Mouse (Mus musculus) CH12.LX (cell line): ENCODE data around the gene Hist2h4. TPM values are rescaled to one million over a fixed set of nuclear protein-coding genes. Genes with fewer than 3 reads are reported as not detected.
A peak's percentile ranks its signal among the peaks of the same experiment; 100 is the strongest.

Experiments
- DNase-seq: peaks from one replicate; pipeline ENCODE4 v3.0.0-alpha.2; 2013; ENCODE audit errors: extremely low read depth
- H3K27ac ChIP-seq: 2 replicates; pipeline ENCODE4 v1.5.1; 2012; ENCODE audit warnings: low read depth, mild to moderate bottlenecking, control low read depth, moderate library complexity; ENCODE audit not compliant: insufficient read depth
- H3K27me3 ChIP-seq: replicated peaks from 2 replicates; pipeline ENCODE3; 2012; ENCODE audit warnings: inconsistent platforms
- H3K36me3 ChIP-seq, 2 experiments: replicated peaks in 1 of 2; 2 replicates each; pipeline versions ENCODE3 to v1.6.1; 2012; ENCODE audit warnings: inconsistent platforms in 1 of 2, low read length in 1 of 2, mild to moderate bottlenecking in 1 of 2, mixed read lengths in 1 of 2, moderate library complexity in 1 of 2; ENCODE audit not compliant: control insufficient read depth in 1 of 2, insufficient read depth in 1 of 2
- H3K4me1 ChIP-seq, 2 experiments: 2 replicates each; pipeline ENCODE4 v1.6.1; 2012; ENCODE audit warnings: inconsistent platforms in 1 of 2, moderate library complexity in 1 of 2; ENCODE audit not compliant: insufficient read depth in 2 of 2, control insufficient read depth in 1 of 2
- H3K4me2 ChIP-seq: 2 replicates; pipeline ENCODE4 v1.6.1; 2012; ENCODE audit warnings: low read depth, mild to moderate bottlenecking, control low read depth; ENCODE audit not compliant: poor library complexity, insufficient read depth, severe bottlenecking
- H3K4me3 ChIP-seq, 3 experiments: fragments of 150-350 bp in 1 of 3; sonication (generic) in 1 of 3; replicated peaks in 1 of 3; 2 replicates each; pipeline versions ENCODE3 to v1.5.1; 2011 to 2012; ENCODE audit warnings: low read depth in 2 of 3, low read length in 2 of 3, mild to moderate bottlenecking in 2 of 3, moderate library complexity in 2 of 3, control low read depth in 1 of 3, improper control_type of control experiment in 1 of 3, inconsistent platforms in 1 of 3, mixed read lengths in 1 of 3; ENCODE audit not compliant: poor library complexity in 1 of 3
- H3K79me2 ChIP-seq: replicated peaks from 2 replicates; pipeline ENCODE4 v1.6.1; 2012; ENCODE audit warnings: mild to moderate bottlenecking, moderate library complexity; ENCODE audit not compliant: control insufficient read depth, poor library complexity, insufficient read depth, severe bottlenecking; ENCODE audit errors: extremely low read depth
- H3K9ac ChIP-seq: 2 replicates; pipeline ENCODE4 v1.6.1; 2012; ENCODE audit warnings: low read depth, mild to moderate bottlenecking, control low read depth, moderate library complexity; ENCODE audit not compliant: insufficient read depth
- H3K9me3 ChIP-seq: replicated peaks from 2 replicates; pipeline ENCODE3; 2012; ENCODE audit warnings: low read length, inconsistent platforms, mixed read lengths
- BHLHE40 ChIP-seq: IDR thresholded peaks from 2 replicates; pipeline ENCODE4 v1.6.1; 2011; ENCODE audit warnings: mild to moderate bottlenecking, low read depth, low read length, improper control_type of control experiment
- CHD1 ChIP-seq: IDR thresholded peaks from 2 replicates; pipeline ENCODE4 v1.6.1; 2012; ENCODE audit warnings: low read depth, low read length, improper control_type of control experiment, inconsistent platforms
- CHD2 ChIP-seq: IDR thresholded peaks from 2 replicates; pipeline ENCODE4 v1.6.1; 2011; ENCODE audit warnings: low read length, improper control_type of control experiment
- CTCF ChIP-seq, 2 experiments: IDR thresholded peaks in 1 of 2; conservative IDR thresholded peaks in 1 of 2; 2 replicates each; pipeline ENCODE4 v1.5.1; 2011 to 2012; ENCODE audit warnings: low read depth in 2 of 2, low read length in 2 of 2, improper control_type of control experiment in 1 of 2, inconsistent platforms in 1 of 2, mild to moderate bottlenecking in 1 of 2, moderate library complexity in 1 of 2
- E2F4 ChIP-seq: IDR thresholded peaks from 2 replicates; pipeline ENCODE4 v1.6.1; 2011; ENCODE audit warnings: low read depth, low read length, improper control_type of control experiment; ENCODE audit not compliant: insufficient replicate concordance
- ELF1 ChIP-seq: IDR thresholded peaks from 2 replicates; pipeline ENCODE4 v1.6.1; 2014; ENCODE audit warnings: low read depth, mild to moderate bottlenecking, inconsistent platforms, low read length, improper control_type of control experiment
- IRF4 ChIP-seq: IDR thresholded peaks from 2 replicates; pipeline ENCODE4 v1.6.1; 2014; ENCODE audit warnings: low read depth, mild to moderate bottlenecking, inconsistent platforms, low read length, improper control_type of control experiment
- KAT2A ChIP-seq: IDR thresholded peaks from 2 replicates; pipeline ENCODE4 v1.6.1; 2012; ENCODE audit warnings: low read length, improper control_type of control experiment, inconsistent platforms; ENCODE audit not compliant: insufficient replicate concordance
- MAFK ChIP-seq: IDR thresholded peaks from 2 replicates; pipeline ENCODE4 v1.6.1; 2011; ENCODE audit warnings: low read length, improper control_type of control experiment; ENCODE audit not compliant: insufficient replicate concordance
- MAX ChIP-seq: IDR thresholded peaks from 2 replicates; pipeline ENCODE4 v1.6.1; 2011; ENCODE audit warnings: low read length, improper control_type of control experiment
- MEF2A ChIP-seq: IDR thresholded peaks from 2 replicates; pipeline ENCODE4 v1.6.1; 2014; ENCODE audit warnings: low read depth, mild to moderate bottlenecking, inconsistent platforms, low read length, improper control_type of control experiment, borderline replicate concordance
- MXI1 ChIP-seq: IDR thresholded peaks from 2 replicates; pipeline ENCODE4 v1.6.1; 2011; ENCODE audit warnings: mild to moderate bottlenecking, low read depth, low read length, improper control_type of control experiment
- MYC ChIP-seq: IDR thresholded peaks from 2 replicates; pipeline ENCODE4 v1.6.1; 2011; ENCODE audit warnings: low read depth, mild to moderate bottlenecking, improper control_type of control experiment, low read length
- NRF1 ChIP-seq: IDR thresholded peaks from 2 replicates; pipeline ENCODE4 v1.6.1; 2014; ENCODE audit warnings: low read depth, mild to moderate bottlenecking, inconsistent platforms, low read length, improper control_type of control experiment, moderate library complexity
- PAX5 ChIP-seq: IDR thresholded peaks from 2 replicates; pipeline ENCODE4 v1.6.1; 2012; ENCODE audit warnings: low read length, inconsistent platforms, mixed read lengths
- POLR2A ChIP-seq: IDR thresholded peaks from 2 replicates; pipeline ENCODE4 v1.6.1; 2011; ENCODE audit warnings: low read depth, mild to moderate bottlenecking, improper control_type of control experiment, low read length
- POLR2AphosphoS2 ChIP-seq: IDR thresholded peaks from 2 replicates; pipeline ENCODE4 v1.6.1; 2011; ENCODE audit warnings: low read depth, low read length, improper control_type of control experiment
- SIN3A ChIP-seq: IDR thresholded peaks from 2 replicates; pipeline ENCODE4 v1.6.1; 2012; ENCODE audit warnings: low read length, improper control_type of control experiment, inconsistent platforms
- SMC3 ChIP-seq: IDR thresholded peaks from 2 replicates; pipeline ENCODE4 v1.6.1; 2011; ENCODE audit warnings: low read depth, low read length, improper control_type of control experiment
- USF1 ChIP-seq: IDR thresholded peaks from 2 replicates; pipeline ENCODE4 v1.6.1; 2014; ENCODE audit warnings: low read depth, mild to moderate bottlenecking, inconsistent platforms, low read length, improper control_type of control experiment
- USF2 ChIP-seq: conservative IDR thresholded peaks from 2 replicates; pipeline ENCODE4 v1.6.1; 2011; ENCODE audit warnings: low read depth, low read length, improper control_type of control experiment
- ZC3H11A ChIP-seq: IDR thresholded peaks from 2 replicates; pipeline ENCODE4 v1.6.1; 2012; ENCODE audit warnings: low read depth, mild to moderate bottlenecking, inconsistent platforms, low read length, improper control_type of control experiment
- ZMIZ1 ChIP-seq: IDR thresholded peaks from 2 replicates; pipeline ENCODE4 v1.6.1; 2012; ENCODE audit warnings: low read depth, mild to moderate bottlenecking, inconsistent platforms, low read length, improper control_type of control experiment
- ZNF384 ChIP-seq: IDR thresholded peaks from 2 replicates; pipeline ENCODE4 v1.6.1; 2012; ENCODE audit warnings: low read depth, low read length, improper control_type of control experiment, inconsistent platforms
- dilution Hi-C: fragments of 300-500 bp; cut with MboI; formaldehyde crosslinking; loops from 2 replicates; pipeline ENCODE4 v1.14.3; 2020; ENCODE audit warnings: low sequenced_read_pairs; ENCODE audit not compliant: extremely low pct_unique_long_range_greater_than_20kb, extremely low pct_ligation_motif_present
- in situ Hi-C: fragments of 300-500 bp; cut with MboI; formaldehyde crosslinking; loops from 3 replicates; pipeline ENCODE4 v1.14.3; 2019; ENCODE audit warnings: low sequenced_read_pairs, low pct_ligation_motif_present, low pct_unique_long_range_greater_than_20kb, mixed read lengths
- polyA plus RNA-seq: library from polyadenylated mRNA; unstranded; fragments of >175 nt; gene quantifications from 2 replicates; pipeline ENCODE4 v1.2.1, GENCODE M21; 2012; ENCODE audit warnings: low read depth; ENCODE audit not compliant: insufficient read length
- total RNA-seq, 2 experiments: library from RNA; depleted of rRNA; stranded (reverse); fragments of 300-350 nt in 1 of 2; fragments of >200 nt in 1 of 2; gene quantifications; 2 replicates each; pipeline ENCODE4 v1.2.3; 2012 to 2014

Gene Hist2h4
- total and polyA plus RNA-seq, 3 experiments = 0.91 to 116 (median 2.5) TPM

- Histone ChIP-seq H3K4me1 (peaks cover 26 to 93% of the 10 kb centered on the region in 2 experiments), H3K4me3 (no peak overlapping the region), H3K9ac (peak overlapping the region; percentile 27; the same call in 1 of the 2 replicates), H3K4me2 (no peak overlapping the region)
- DNase-seq = no peak
- peak; percentile 42; the same call in 1 of the 2 replicates for TF ChIP-seq USF1
- no peak for TF ChIP-seq E2F4
- peak; percentile 27; the same call in 1 of the 2 replicates for TF ChIP-seq USF2
- no peak for TF ChIP-seq KAT2A
- TF ChIP-seq, all 38 proteins: peak for 2
- no peaks in the 10 kb centered on the region for H3K36me3 ChIP-seq
- in situ Hi-C loops = loop anchor here (10.0 kb wide), 2 partner anchors 262 to 572 kb away; partner anchors contain the start of gene Mcl1
- no peak overlapping the region; the same call in 1 of the 2 replicates for H3K27ac ChIP-seq
- H3K27me3 ChIP-seq = no peaks in the 10 kb centered on the region
- peaks cover 16% of the 10 kb centered on the region for H3K79me2 ChIP-seq
- dilution Hi-C loops = no loop called here
- H3K9me3 ChIP-seq = no peaks in the 10 kb centered on the region
These were observed 36.1 kb downstream of the Hist2h4 start for GRCm38 (mm10) chr3:96226695-96227648.

GRCm38 (mm10) chr3:96225421-96225820 is 37.7 kb downstream of the Hist2h4 start:
- no peaks in the 10 kb centered on the region for H3K9me3 ChIP-seq
- TF ChIP-seq MAFK (0 out of 2 replicates have a peak, but pooled peaks have one; percentile 50), BHLHE40 (peak; percentile 34; the same call in 1 of the 2 replicates), CHD1 (no peak), PAX5 (no peak), ZNF384 (no peak), USF1 (no peak), CHD2 (0 out of 2 replicates have a peak, but pooled peaks have one; percentile 29)
- TF ChIP-seq, all 38 proteins: peak for 3
- in situ Hi-C loops = loop anchor here (10.0 kb wide), 2 partner anchors 261 to 571 kb away; partner anchors contain the start of gene Mcl1
- peak; percentile 45 for DNase-seq
- no peaks in the 10 kb centered on the region for H3K27me3 ChIP-seq
- H3K36me3 ChIP-seq = no peaks in the 10 kb centered on the region
- peaks cover 16% of the 10 kb centered on the region for H3K79me2 ChIP-seq
- H3K4me1 ChIP-seq = peaks cover 23 to 77% of the 10 kb centered on the region in 2 experiments
- peak overlapping the region; percentile 71 for H3K9ac ChIP-seq
- H3K4me3 ChIP-seq = peak overlapping the region in 1 of 3 experiments; percentile 17
- dilution Hi-C loops = no loop called here
- peak overlapping the region; percentile 64 for H3K27ac ChIP-seq
- H3K4me2 ChIP-seq = peak overlapping the region; percentile 72; the same call in 1 of the 2 replicates

GRCm38 (mm10) chr3:96222774-96223173 is 40.3 kb downstream of the Hist2h4 start:
- H3K4me3 ChIP-seq = peak overlapping the region; percentile 2 to 29 (median 23)

More at GRCm38 (mm10) chr3:96222774-96223173, 40.3 kb downstream of the Hist2h4 start:
- H3K4me2 ChIP-seq = peak overlapping the region; percentile 76
- H3K27ac ChIP-seq = peak overlapping the region; percentile 38; the same call in 1 of the 2 replicates
- dilution Hi-C loops (no loop called here), in situ Hi-C loops (loop anchor here (10.0 kb wide), 2 partner anchors 258 to 568 kb away; partner anchors contain the start of gene Mcl1)
- TF ChIP-seq MXI1 (no peak), ELF1 (no peak), ZC3H11A (no peak), USF2 (no peak), SIN3A (no peak), PAX5 (no peak), ZMIZ1 (no peak), NRF1 (no peak), MAX (no peak), POLR2A (no peak), MYC (no peak), CHD1 (no peak), MEF2A (no peak), POLR2AphosphoS2 (no peak), SMC3 (no peak), IRF4 (no peak), CTCF (conservative IDR thresholded peaks at IDR 0.05 in 1 of 2, IDR thresholded peaks at IDR 0.05 in 1 of 2; ENCODE audit: low read depth in 2 of 2, low read length in 2 of 2) (no peak)
- DNase-seq = no peak
- H3K9me3 ChIP-seq = no peaks in the 10 kb centered on the region
- H3K27me3 ChIP-seq = no peaks in the 10 kb centered on the region
- H3K9ac ChIP-seq = peak overlapping the region; percentile 71
- H3K79me2 ChIP-seq = peaks cover 16% of the 10 kb centered on the region
- H3K4me1 ChIP-seq = peaks cover 14 to 63% of the 10 kb centered on the region in 2 experiments
- no peaks in the 10 kb centered on the region for H3K36me3 ChIP-seq
